In the genomic region with DNA sequence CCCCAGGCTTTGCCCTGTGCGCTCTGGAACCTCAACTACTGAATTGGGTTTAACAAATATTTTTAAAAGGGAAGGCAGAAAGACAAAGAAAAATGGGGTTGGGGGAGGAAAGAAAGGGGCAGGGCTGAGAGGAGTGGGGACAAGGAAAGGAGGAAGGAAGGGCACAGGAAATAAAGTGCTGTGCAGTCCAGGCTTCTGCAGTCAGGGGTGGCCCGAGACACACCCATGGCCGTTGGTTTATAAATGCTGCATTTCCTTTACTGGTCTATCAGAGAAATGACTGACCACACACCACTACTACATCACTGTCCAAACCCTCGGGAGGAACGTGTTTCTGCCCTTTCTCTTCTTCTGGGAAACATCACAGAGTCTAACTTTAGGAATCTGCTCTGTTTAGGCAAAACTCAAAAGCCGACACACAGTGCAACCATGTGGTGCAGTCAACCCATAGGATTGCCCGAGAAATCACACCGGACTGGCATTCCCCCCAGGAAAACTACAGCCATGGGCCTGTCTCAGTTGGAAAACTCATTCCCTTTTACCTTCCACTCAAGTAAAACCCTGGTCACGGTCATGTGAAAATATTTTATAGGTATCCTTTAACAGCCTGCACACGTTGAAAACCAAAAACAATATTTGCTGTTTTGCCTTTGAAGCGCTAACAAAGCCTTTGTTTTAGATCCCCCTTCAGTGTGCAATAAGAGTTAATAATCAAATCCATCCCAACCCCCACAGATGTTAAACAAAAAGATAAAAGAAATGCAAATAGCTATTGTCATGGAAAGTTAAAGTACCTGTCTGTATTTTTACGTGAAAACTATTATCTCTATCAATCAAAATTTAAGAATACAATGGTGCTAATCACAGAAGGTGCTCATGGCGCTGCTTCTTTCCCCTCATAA, we compare ENCODE assay signal across 8 mouse cellular contexts.
A peak's percentile ranks its signal among the peaks of the same experiment; 100 is the strongest.
DNase-seq lines count a peak whose midpoint lies in the region; ATAC-seq and TF ChIP-seq lines count a peak whose summit lies in the region.

No protein-coding gene starts in this region.

- peak; percentile 62; the same call in 1 of the 2 replicates for ATAC-seq in forebrain, postnatal 0 days
- no peak for ATAC-seq in forebrain, embryonic 12.5 days (ENCODE audit: low FRiP score)
- no peak for ATAC-seq in neural tube, embryonic 13.5 days (ENCODE audit: low read depth)
- ATAC-seq in neural tube, embryonic 15.5 days (ENCODE audit: low FRiP score) = no peak
- no peak for ATAC-seq in liver, postnatal 0 days
- ATAC-seq in stomach, embryonic 15.5 days (ENCODE audit: insufficient read depth, low FRiP score, low read depth) = no peak
- no peak for ATAC-seq in erythroid progenitor cell, adult 5-6 weeks (replicated peaks; ENCODE audit: low FRiP score, poor library complexity, severe bottlenecking)

- peaks cover 16% of the 10 kb centered on the region; the same call in 1 of the 2 replicates for H3K4me1 ChIP-seq in forebrain, postnatal 0 days (ENCODE audit: insufficient read depth)
- peaks cover 61% of the 10 kb centered on the region for H3K4me1 ChIP-seq in forebrain, embryonic 12.5 days
- H3K4me1 ChIP-seq in neural tube, embryonic 13.5 days (replicated peaks) = peaks cover 49% of the 10 kb centered on the region
- peaks cover 34% of the 10 kb centered on the region for H3K4me1 ChIP-seq in neural tube, embryonic 15.5 days
- peaks cover 22% of the 10 kb centered on the region for H3K4me1 ChIP-seq in liver, postnatal 0 days (ENCODE audit: insufficient read depth)
- peaks cover 39% of the 10 kb centered on the region for H3K4me1 ChIP-seq in stomach, embryonic 15.5 days

- no peak for DNase-seq in forebrain, postnatal 0 days
- DNase-seq in liver, postnatal 0 days = no peak
- DNase-seq in layer of hippocampus, adult 18-20 months (ENCODE audit: low spot score in 2 of 2) = no peak

- H3K27me3 ChIP-seq in forebrain, postnatal 0 days (ENCODE audit: insufficient read depth, low read length) = no peaks in the 10 kb centered on the region
- 0 out of 2 replicates have a peak, but pooled peaks cover 5% of the 10 kb centered on the region for H3K27me3 ChIP-seq in forebrain, embryonic 12.5 days
- H3K27me3 ChIP-seq in neural tube, embryonic 13.5 days = peaks cover 8% of the 10 kb centered on the region
- peaks cover 5% of the 10 kb centered on the region for H3K27me3 ChIP-seq in neural tube, embryonic 15.5 days (replicated peaks)
- H3K27me3 ChIP-seq in liver, postnatal 0 days (ENCODE audit: insufficient read depth, low read length) = no peaks in the 10 kb centered on the region
- no peaks in the 10 kb centered on the region for H3K27me3 ChIP-seq in stomach, embryonic 15.5 days (replicated peaks)

- H3K4me3 ChIP-seq in forebrain, postnatal 0 days (ENCODE audit: low read depth, low read length) = no peak overlapping the region
- H3K4me3 ChIP-seq in forebrain, embryonic 12.5 days (replicated peaks) = no peak overlapping the region
- H3K4me3 ChIP-seq in neural tube, embryonic 13.5 days = no peak overlapping the region
- no peak overlapping the region for H3K4me3 ChIP-seq in neural tube, embryonic 15.5 days (replicated peaks)
- H3K4me3 ChIP-seq in liver, postnatal 0 days (ENCODE audit: low read depth, low read length) = peak overlapping the region; percentile 43; the same call in 1 of the 2 replicates
- H3K4me3 ChIP-seq in stomach, embryonic 15.5 days (replicated peaks) = no peak overlapping the region

- no peaks in the 10 kb centered on the region for H3K9me3 ChIP-seq in forebrain, postnatal 0 days (ENCODE audit: low read length)
- H3K9me3 ChIP-seq in forebrain, embryonic 12.5 days = no peaks in the 10 kb centered on the region
- no peaks in the 10 kb centered on the region for H3K9me3 ChIP-seq in neural tube, embryonic 13.5 days
- no peaks in the 10 kb centered on the region for H3K9me3 ChIP-seq in neural tube, embryonic 15.5 days (replicated peaks)
- H3K9me3 ChIP-seq in liver, postnatal 0 days (ENCODE audit: low read length) = no peaks in the 10 kb centered on the region
- no peaks in the 10 kb centered on the region for H3K9me3 ChIP-seq in stomach, embryonic 15.5 days

- peak overlapping the region; percentile 4 for H3K27ac ChIP-seq in forebrain, postnatal 0 days (ENCODE audit: low read depth, low read length)
- H3K27ac ChIP-seq in forebrain, embryonic 12.5 days = no peak overlapping the region
- no peak overlapping the region for H3K27ac ChIP-seq in neural tube, embryonic 13.5 days (replicated peaks)
- H3K27ac ChIP-seq in neural tube, embryonic 15.5 days (replicated peaks) = no peak overlapping the region
- H3K27ac ChIP-seq in liver, postnatal 0 days (ENCODE audit: low read depth) = peak overlapping the region; percentile 23; the same call in 1 of the 2 replicates
- peak overlapping the region; percentile 32 for H3K27ac ChIP-seq in stomach, embryonic 15.5 days

- H3K9ac ChIP-seq in forebrain, postnatal 0 days = no peak overlapping the region
- no peak overlapping the region for H3K9ac ChIP-seq in forebrain, embryonic 12.5 days
- H3K9ac ChIP-seq in neural tube, embryonic 13.5 days = no peak overlapping the region
- H3K9ac ChIP-seq in neural tube, embryonic 15.5 days (replicated peaks) = no peak overlapping the region
- H3K9ac ChIP-seq in liver, postnatal 0 days (replicated peaks) = no peak overlapping the region
- no peak overlapping the region for H3K9ac ChIP-seq in stomach, embryonic 15.5 days

- 42% methylated on average over 13 of the region's 13 CpGs for WGBS in forebrain, postnatal 0 days
- 28% methylated on average over 13 of the region's 13 CpGs for WGBS in forebrain, embryonic 12.5 days
- WGBS in neural tube, embryonic 13.5 days = 20% methylated on average over 13 of the region's 13 CpGs
- 30% methylated on average over 13 of the region's 13 CpGs for WGBS in neural tube, embryonic 15.5 days
- 28% methylated on average over 13 of the region's 13 CpGs for WGBS in liver, postnatal 0 days (ENCODE audit: insufficient replicate concordance)
- 32% methylated on average over 13 of the region's 13 CpGs for WGBS in stomach, embryonic 15.5 days

- H3K36me3 ChIP-seq in forebrain, postnatal 0 days (ENCODE audit: insufficient read depth) = no peaks in the 10 kb centered on the region
- no peaks in the 10 kb centered on the region for H3K36me3 ChIP-seq in forebrain, embryonic 12.5 days (replicated peaks)
- no peaks in the 10 kb centered on the region for H3K36me3 ChIP-seq in neural tube, embryonic 13.5 days
- no peaks in the 10 kb centered on the region for H3K36me3 ChIP-seq in neural tube, embryonic 15.5 days
- peaks cover 3% of the 10 kb centered on the region; the same call in 1 of the 2 replicates for H3K36me3 ChIP-seq in liver, postnatal 0 days (replicated peaks; ENCODE audit: insufficient read depth, low read length)
- no peaks in the 10 kb centered on the region for H3K36me3 ChIP-seq in stomach, embryonic 15.5 days

- no peak for TF ChIP-seq CTCF in forebrain, postnatal 0 days (IDR thresholded peaks at IDR 0.05; ENCODE audit: low read depth)
- no peak for TF ChIP-seq CTCF in liver, postnatal 0 days (IDR thresholded peaks at IDR 0.05; ENCODE audit: low read depth)

- no peak for TF ChIP-seq EP300 in liver, postnatal 0 days (IDR thresholded peaks at IDR 0.05; ENCODE audit: low read depth)

- H3K4me2 ChIP-seq in forebrain, postnatal 0 days (ENCODE audit: low read depth) = 0 out of 2 replicates have a peak overlapping the region, but pooled peaks have one; percentile 8
- no peak overlapping the region for H3K4me2 ChIP-seq in forebrain, embryonic 12.5 days
- peak overlapping the region; percentile 6; the same call in 1 of the 2 replicates for H3K4me2 ChIP-seq in neural tube, embryonic 13.5 days
- H3K4me2 ChIP-seq in neural tube, embryonic 15.5 days = no peak overlapping the region
- H3K4me2 ChIP-seq in liver, postnatal 0 days (ENCODE audit: low read depth, low read length) = peak overlapping the region; percentile 60
- H3K4me2 ChIP-seq in stomach, embryonic 15.5 days = peak overlapping the region; percentile 29

Comparison
In these comparisons a context has a peak if more than half of its experiments do, and no peak if none do; other contexts are left out.
1. H3K27ac ChIP-seq: peak in forebrain, postnatal 0 days (single experiment), liver, postnatal 0 days (single experiment) and stomach, embryonic 15.5 days (single experiment); none in forebrain, embryonic 12.5 days (single experiment), neural tube, embryonic 13.5 days (single experiment) and neural tube, embryonic 15.5 days (single experiment).
2. H3K4me2 ChIP-seq: peak in forebrain, postnatal 0 days (single experiment), neural tube, embryonic 13.5 days (single experiment), liver, postnatal 0 days (single experiment) and stomach, embryonic 15.5 days (single experiment); none in forebrain, embryonic 12.5 days (single experiment) and neural tube, embryonic 15.5 days (single experiment).